Mouse (Mus musculus) R1 (cell line): Measurements from ENCODE around the gene Serpinb9g.
"Not testable (repeated sequence)": the region's sequence is repeated elsewhere in the genome, so short reads cannot be mapped to it uniquely, and the experiment has no call there.

Experiments
- DNase-seq: peaks from one replicate; pipeline ENCODE4 v3.0.0-alpha.2; 2018; ENCODE audit warnings: low read depth, low spot score

Gene Serpinb9g

GRCm38 (mm10) chr13:33484490-33484889 lies at the start of gene Serpinb9g:
Gene Serpinb9g, plus strand, starts transcription at chr13:33484790.
- not testable (repeated sequence) for DNase-seq

GRCm38 (mm10) chr13:33483872-33484271 lies 718 bp upstream of the Serpinb9g start:
- DNase-seq, result not testable (repeated sequence)

- no peak for DNase-seq
Observed at GRCm38 (mm10) chr13:33524629-33525028, 40.0 kb downstream of the Serpinb9g start.

- no peak for DNase-seq
Observed at GRCm38 (mm10) chr13:33532814-33533213, 48.2 kb downstream of the Serpinb9g start.
